Mouse (Mus musculus): ENCODE measurements around the gene Rgs12.

GRCm38 (mm10) chr5:35003611-35004162, 54.4 kb downstream of the Rgs12 start:
- TF ChIP-seq EP300 (IDR thresholded peaks at IDR 0.05; ENCODE audit: low read depth) (no peak), CTCF (IDR thresholded peaks at IDR 0.05; ENCODE audit: low read depth) (no peak)

Measured in liver, embryonic 14.5 days (tissue).